Mouse (Mus musculus) lung, postnatal 25 days (tissue): ENCODE measurements around the gene Tmem132c.
A peak's percentile ranks its signal among the peaks of the same experiment; 100 is the strongest.

Source experiments
- DNase-seq: peaks from one replicate; pipeline ENCODE4 v3.0.0; 2022; ENCODE audit warnings: low spot score

The Tmem132c gene

GRCm38 (mm10) chr5:127286886-127287285 is 45.3 kb downstream of the Tmem132c start:
- no peak for DNase-seq

DNA sequence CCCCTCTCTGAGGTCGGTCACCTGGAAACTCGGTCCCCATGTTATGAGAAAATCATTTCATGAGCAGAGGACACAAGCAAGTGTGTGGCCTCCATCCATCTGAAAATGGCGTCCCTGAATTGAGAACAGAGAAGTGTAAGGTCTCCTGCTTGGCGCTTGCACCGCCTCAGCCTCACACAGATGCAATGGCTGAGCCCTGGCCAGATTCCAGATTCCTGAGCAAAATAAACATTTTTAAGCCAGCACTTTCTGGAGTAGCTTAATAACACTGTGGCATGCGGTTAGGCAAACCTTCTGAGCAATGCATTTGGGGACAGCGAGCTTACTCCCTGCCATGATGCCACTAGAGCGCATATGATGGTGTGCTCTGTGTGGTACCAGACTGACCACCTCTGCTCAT is 48.1 kb downstream of the Tmem132c start:
- DNase-seq = no peak

DNA sequence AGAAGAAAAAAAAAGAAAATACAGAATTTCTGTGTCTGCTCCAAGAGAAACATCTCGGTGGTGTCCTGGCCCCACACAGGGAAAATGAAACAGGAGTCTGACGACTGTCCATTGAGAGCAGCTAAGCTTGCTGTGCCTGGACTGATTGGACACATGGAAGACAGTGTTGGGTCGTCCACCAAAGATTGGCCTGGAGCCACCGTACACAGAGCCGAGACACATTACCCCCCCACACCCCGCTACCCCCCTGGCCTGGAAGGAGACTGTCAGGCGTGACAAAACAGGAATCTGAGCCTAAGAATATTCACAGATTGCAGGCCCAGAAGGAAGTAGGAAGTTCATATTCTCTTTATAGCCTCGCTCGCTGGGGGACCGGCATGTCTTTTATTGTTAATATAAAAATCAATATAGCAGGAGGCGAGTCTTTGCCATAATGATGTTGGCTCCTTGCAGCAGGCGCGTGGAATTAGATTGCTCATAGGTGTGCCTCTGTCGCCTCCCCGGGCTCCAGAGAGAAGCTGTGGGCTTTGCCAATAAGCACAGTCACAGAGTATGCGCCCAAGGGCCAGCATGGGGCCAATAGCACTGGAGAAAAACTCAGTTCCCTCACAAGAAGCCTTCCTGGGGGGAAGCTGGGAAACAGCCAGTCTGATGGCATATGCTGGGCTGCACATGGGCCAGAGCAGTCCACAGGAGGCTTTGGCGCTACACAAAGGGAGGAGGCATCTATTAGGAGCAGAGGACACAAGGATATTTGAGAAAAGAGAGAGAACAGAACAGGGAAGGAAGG is 49.0 kb downstream of the Tmem132c start:
- DNase-seq = no peak

- no peak for DNase-seq
Measured at GRCm38 (mm10) chr5:127291581-127291980, 50.0 kb downstream of the Tmem132c start.

- DNase-seq = no peak
Measured at GRCm38 (mm10) chr5:127293698-127294097, 52.1 kb downstream of the Tmem132c start.

GRCm38 (mm10) chr5:127297461-127297860 is 55.9 kb downstream of the Tmem132c start:
- no peak for DNase-seq

DNA sequence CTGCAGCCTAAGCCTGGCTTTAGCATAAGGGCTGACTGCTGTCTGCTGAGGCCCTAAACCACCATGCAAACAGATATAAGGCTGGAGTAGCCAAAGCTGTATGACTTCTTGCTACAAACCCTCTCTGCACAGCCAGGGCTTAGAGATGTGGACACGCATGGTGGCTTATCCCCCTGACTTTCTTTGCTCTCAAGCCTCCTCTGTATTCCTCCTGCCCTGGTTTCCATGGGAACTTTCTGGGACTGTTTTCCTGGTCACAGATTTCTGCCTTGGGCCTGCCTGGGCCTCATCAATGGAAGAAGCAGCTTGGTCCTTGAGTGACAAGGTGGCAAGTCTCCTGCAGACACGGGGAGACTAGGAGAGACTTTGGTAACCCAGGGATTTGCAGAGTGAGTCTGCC is 56.5 kb downstream of the Tmem132c start:
- no peak for DNase-seq

DNA sequence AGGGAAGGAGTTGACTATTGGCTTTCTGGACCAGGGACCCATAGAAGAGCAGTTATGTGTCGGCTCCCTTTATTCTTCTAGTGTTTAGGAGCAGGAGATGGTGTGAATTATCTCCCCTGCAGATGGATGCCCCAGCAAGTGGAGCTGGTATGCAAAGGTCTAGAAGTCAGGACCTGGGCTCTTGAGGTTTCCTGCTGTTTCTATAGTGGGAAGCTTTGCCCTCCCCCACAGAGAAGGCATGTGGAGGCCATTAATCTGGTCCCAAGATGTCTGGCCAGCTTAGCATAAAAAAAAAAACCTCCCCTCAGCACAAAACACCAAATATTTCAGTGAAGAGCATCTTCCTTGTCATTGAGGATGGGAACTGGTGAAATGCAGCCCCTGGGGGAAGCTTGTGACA is 57.4 kb downstream of the Tmem132c start:
- DNase-seq = no peak

DNA sequence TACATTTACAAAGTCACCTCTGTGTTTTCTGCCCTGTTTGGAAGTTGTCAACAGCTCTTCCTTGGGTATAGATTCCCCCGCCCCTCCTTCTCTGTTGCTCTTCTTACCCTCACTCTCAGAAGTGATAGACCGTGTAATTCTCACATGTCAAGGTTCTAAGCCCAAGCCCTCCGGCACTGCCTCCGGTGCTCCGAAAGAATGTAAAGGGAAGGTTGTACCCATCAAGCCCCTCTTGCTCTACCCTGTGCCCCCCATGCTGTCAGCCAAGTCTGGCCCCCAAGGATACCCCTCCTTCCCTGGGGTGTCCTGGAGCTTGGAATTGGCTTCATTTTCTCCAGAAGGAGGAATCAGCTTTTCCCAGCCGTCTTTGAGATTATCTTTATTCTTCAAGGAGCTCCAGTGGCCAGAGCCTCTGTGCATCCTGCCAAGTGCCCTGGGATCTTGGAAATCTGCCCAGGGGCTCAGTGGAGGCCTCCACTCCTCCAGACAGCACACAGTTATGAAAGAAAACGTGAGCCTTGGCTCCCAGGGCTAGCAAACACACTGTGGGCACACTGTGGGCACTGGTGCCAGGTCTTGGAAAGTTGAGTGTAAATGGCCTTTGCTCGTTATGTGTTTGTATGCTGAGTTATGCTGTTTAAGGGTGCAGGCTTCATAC is 59.1 kb downstream of the Tmem132c start:
- DNase-seq = peak; percentile 38

DNA sequence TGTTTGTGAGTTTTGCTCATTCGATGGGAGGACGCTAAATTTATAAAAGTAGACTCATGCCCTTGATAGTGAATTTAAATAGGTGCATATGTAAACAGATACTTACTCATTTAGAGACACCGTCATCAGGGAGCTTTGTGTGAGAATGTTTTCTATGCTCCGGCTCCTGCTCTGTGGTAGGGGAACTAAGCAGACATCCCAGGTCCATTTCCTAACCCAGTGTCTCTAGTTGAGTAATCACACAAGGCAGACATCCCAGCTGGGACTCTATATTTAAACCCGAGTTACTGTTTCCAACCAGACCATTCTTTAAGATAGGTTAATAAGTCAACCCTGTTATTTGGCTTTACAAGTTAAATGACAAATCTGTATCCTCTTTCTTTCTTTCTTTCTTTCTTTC is 63.7 kb downstream of the Tmem132c start:
- no peak for DNase-seq

DNA sequence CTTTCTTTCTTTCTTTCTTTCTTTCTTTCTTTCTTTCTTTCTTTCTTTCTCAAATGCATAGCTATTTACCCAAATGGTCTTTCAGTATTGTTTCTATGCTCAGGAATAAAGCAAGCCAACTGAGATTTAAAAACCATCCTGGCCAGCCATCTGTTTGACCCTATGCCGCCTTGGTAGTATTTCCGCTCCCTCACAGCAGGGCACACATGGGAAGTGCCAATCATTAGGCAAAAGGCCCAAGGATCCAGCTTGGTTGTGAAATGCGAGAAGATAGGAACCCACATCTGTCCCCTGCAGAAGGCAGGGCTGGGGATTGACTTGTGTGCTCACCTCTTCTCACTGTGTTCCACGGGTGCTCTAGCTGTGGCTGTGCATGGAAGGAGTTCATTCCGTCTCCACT is 64.1 kb downstream of the Tmem132c start:
- no peak for DNase-seq

GRCm38 (mm10) chr5:127306726-127307125 is 65.1 kb downstream of the Tmem132c start:
- DNase-seq = no peak

- DNase-seq = peak; percentile 24
Measured at GRCm38 (mm10) chr5:127310318-127311004, 68.9 kb downstream of the Tmem132c start.

GRCm38 (mm10) chr5:127311005-127311331 is 69.4 kb downstream of the Tmem132c start:
- DNase-seq = no peak

DNA sequence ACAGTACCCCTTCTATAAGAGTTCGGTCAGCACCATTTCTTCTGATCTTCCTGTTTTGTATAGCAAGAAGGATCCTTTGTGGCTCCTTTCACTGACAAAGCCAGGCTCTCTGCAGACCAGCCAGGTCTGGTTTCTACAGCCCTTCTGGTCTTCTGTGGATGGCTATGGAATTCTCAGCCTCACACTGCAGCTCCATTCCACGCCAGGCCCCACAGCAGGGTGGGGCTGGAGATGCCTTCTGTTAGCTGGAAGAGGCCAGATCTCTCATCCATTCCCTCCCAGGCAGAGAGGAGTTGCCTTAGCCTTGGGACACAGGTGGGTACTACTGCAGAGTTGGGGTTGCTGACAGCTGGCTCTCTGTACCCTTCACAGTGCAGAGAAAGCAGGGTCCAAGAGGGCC is 72.0 kb downstream of the Tmem132c start:
- DNase-seq = no peak

DNA sequence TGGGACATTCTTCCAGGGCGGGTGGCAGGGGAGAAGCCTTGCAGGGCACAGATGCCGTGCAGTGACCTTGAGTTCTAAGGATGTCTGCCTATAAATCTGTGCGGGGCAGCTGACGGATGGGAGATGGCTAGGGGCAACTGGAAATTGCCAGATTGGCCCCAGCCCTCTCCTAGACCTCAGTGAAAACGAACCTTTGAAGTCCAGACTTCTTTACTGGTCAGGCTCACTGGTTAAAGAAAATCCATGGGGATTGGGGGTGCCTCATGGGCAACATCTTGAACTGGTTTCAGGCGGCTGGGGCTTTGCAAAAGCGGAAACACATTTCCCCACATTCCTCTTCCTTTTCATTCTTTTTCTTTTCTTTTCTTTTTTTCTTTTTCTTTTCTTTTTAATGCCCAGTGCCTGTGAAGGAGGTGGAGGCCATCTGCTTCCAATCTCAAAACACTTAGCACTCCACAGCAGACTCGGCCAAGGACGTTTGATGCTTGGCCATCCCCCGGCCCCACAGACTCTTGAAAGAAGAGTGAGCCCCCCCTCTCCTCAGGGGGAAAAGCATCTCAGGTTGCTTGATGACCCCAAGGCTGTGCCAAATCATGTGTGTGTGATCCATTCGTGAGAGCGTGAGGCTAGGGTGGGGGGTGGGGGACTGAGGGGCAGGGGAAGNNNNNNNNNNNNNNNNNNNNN is 77.6 kb downstream of the Tmem132c start:
- DNase-seq = peak; percentile 18

DNA sequence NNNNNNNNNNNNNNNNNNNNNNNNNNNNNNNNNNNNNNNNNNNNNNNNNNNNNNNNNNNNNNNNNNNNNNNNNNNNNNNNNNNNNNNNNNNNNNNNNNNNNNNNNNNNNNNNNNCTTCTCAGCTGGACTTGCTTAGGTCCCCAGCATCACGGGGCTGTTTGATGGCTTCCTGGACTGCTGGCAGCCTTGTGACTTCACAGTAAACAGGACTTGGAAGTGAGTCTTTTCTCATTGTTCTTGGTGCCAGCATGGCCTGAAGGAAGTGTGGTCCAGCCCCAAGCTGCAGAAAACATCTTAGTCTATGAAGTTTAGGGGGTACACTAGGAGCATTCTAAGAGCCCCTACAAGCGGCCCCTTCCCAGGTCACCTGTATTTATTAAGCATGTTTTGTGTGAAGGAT is 83.0 kb downstream of the Tmem132c start:
- no peak for DNase-seq

DNA sequence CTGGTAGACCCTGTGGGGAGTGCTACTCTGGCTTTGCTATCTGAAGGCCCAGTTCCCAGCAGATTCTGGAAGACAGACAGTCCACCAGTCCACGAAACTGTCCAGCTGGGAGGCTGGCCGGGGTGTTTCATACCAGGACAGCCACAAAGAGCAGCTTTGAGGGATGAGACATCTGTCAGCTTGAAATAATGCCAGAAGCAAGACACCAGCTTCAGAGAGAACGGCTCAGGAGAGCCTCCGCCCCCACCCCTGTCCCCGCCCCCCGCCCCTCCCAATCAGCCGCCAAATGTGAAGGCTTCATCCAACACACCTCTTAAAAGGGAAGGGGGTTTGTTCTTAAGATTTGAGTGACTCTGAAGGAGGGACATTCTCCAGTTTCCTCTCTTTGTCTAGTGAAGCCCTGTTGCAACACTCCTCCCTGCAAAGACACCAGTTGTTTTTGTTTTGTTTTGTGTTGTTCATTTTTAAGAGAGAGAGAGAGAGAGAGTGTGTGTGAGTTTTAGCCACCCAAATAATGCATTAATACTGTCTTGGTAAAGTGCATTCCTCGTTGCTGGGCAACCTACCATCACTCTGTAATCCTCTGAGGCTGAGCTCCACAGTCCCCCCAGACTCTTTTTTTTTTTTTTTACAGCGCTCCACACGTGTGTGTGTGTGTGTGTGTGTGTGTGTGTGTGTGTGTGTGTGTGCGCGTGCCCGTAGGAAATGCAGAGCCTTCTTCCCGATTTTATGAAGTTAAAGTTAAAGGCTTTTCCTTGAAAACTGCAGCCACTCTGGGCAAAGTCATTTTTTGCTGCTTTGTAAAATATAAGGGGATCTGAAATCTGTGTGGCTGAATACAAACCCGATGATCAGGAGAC is 94.7 kb downstream of the Tmem132c start:
- DNase-seq = peak; percentile 66

DNA sequence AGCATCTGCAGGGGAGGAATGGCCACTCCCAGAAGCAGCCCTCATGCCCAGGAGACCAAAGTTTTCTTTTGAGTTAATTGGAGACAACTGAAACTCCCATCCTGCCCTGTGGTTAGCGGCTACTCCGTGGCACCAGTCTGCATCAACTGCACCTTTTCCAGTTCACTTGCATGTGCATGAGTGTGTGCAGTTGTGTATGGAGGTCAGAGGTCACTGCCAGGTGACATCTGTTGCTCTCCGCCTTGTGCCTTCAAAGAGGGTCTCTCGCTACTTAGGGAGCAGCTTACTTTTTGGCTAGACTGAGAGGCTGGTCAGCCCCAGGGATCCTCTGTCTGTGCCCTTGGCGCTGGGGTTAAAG is 95.3 kb downstream of the Tmem132c start:
- DNase-seq = no peak

GRCm38 (mm10) chr5:127339016-127339435 is 97.4 kb downstream of the Tmem132c start:
- no peak for DNase-seq

DNA sequence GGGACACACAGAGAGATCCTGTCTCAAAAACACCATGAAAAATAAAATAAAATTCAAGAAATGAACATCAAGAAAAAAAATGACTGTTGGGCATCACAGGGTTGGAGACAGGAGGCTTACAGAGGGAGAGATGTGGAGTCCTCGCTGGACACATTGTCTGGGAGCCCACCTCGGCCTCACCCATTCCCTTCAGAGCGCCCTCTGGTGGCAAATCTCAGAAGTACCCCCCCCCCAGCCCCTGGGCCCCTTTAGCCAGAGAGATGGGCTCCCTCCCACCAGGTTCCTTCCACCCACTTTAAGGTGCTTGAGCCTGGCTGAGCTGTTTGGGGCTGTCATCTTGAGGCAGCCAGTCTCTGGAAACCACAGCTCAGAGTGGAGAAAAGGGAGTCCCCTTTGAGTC is 99.5 kb downstream of the Tmem132c start:
- no peak for DNase-seq

- DNase-seq = no peak
Measured at GRCm38 (mm10) chr5:127344721-127345120, 103.1 kb downstream of the Tmem132c start.
